Mouse (Mus musculus): ENCODE results near the gene Epb41l4b. TPM values are rescaled to one million over a fixed set of nuclear protein-coding genes. Genes with fewer than 3 reads are reported as not detected.

Gene Epb41l4b
- polyA plus RNA-seq, 1 experiment from 2014 or later: 0.74 TPM

GRCm38 (mm10) chr4:56965586-56966179 lies 177.6 kb downstream of the Epb41l4b start:
- 84% methylated on average over 7 of the region's 7 CpGs for WGBS
- H3K9me3 ChIP-seq (replicated peaks; ENCODE audit: control insufficient read depth, low read length): no peaks in the 10 kb centered on the region

GRCm38 (mm10) chr4:56963687-56964086 lies 179.6 kb downstream of the Epb41l4b start:
- H3K9me3 ChIP-seq (replicated peaks; ENCODE audit: control insufficient read depth, low read length): no peaks in the 10 kb centered on the region
- 93% methylated on average over 6 of the region's 6 CpGs for WGBS
- H3K36me3 ChIP-seq (ENCODE audit: control insufficient read depth, insufficient read depth, low read length): peaks cover 13% of the 10 kb centered on the region

More at GRCm38 (mm10) chr4:56965586-56966179, 177.6 kb downstream of the Epb41l4b start:
- Histone ChIP-seq H3K27me3 (replicated peaks; ENCODE audit: control insufficient read depth, insufficient read depth, low read length) (no peaks in the 10 kb centered on the region), H3K4me2 (ENCODE audit: low read length) (no peak overlapping the region), H3K9ac (ENCODE audit: low read length) (no peak overlapping the region), H3K4me1 (ENCODE audit: control insufficient read depth, insufficient read depth, low read length) (no peaks in the 10 kb centered on the region), H3K36me3 (ENCODE audit: control insufficient read depth, insufficient read depth, low read length) (peaks cover 14% of the 10 kb centered on the region), H3K27ac (ENCODE audit: low read depth, low read length) (no peak overlapping the region), H3K4me3 (ENCODE audit: low read depth, low read length) (no peak overlapping the region)
- DNase-seq (ENCODE audit: low spot score) (no peak), ATAC-seq (no peak)

GRCm38 (mm10) chr4:56961320-56961925 lies 181.8 kb downstream of the Epb41l4b start:
- H3K4me1 ChIP-seq (ENCODE audit: control insufficient read depth, insufficient read depth, low read length): no peaks in the 10 kb centered on the region
- no peak overlapping the region for H3K27ac ChIP-seq (ENCODE audit: low read depth, low read length)
- peaks cover 13% of the 10 kb centered on the region for H3K36me3 ChIP-seq (ENCODE audit: control insufficient read depth, insufficient read depth, low read length)
- H3K9ac ChIP-seq (ENCODE audit: low read length): no peak overlapping the region
- no peak overlapping the region for H3K4me2 ChIP-seq (ENCODE audit: low read length)
- 84% methylated on average over 12 of the region's 12 CpGs for WGBS
- no peaks in the 10 kb centered on the region for H3K9me3 ChIP-seq (replicated peaks; ENCODE audit: control insufficient read depth, low read length)
- no peak for ATAC-seq
- H3K4me3 ChIP-seq (ENCODE audit: low read depth, low read length): no peak overlapping the region
- no peaks in the 10 kb centered on the region for H3K27me3 ChIP-seq (replicated peaks; ENCODE audit: control insufficient read depth, insufficient read depth, low read length)
- DNase-seq (ENCODE audit: low spot score): no peak

More at GRCm38 (mm10) chr4:56963687-56964086, 179.6 kb downstream of the Epb41l4b start:
- no peak overlapping the region for H3K9ac ChIP-seq (ENCODE audit: low read length)
- DNase-seq (ENCODE audit: low spot score) (no peak), ATAC-seq (no peak)
- no peak overlapping the region for H3K4me2 ChIP-seq (ENCODE audit: low read length)
- no peaks in the 10 kb centered on the region for H3K4me1 ChIP-seq (ENCODE audit: control insufficient read depth, insufficient read depth, low read length)
- H3K4me3 ChIP-seq (ENCODE audit: low read depth, low read length): no peak overlapping the region
- H3K27ac ChIP-seq (ENCODE audit: low read depth, low read length): no peak overlapping the region
- H3K27me3 ChIP-seq (replicated peaks; ENCODE audit: control insufficient read depth, insufficient read depth, low read length): no peaks in the 10 kb centered on the region

- Histone ChIP-seq H3K4me2 (ENCODE audit: low read length) (no peak overlapping the region), H3K9ac (ENCODE audit: low read length) (no peak overlapping the region), H3K9me3 (replicated peaks; ENCODE audit: control insufficient read depth, low read length) (no peaks in the 10 kb centered on the region), H3K4me1 (ENCODE audit: control insufficient read depth, insufficient read depth, low read length) (no peaks in the 10 kb centered on the region), H3K27me3 (replicated peaks; ENCODE audit: control insufficient read depth, insufficient read depth, low read length) (no peaks in the 10 kb centered on the region), H3K27ac (ENCODE audit: low read depth, low read length) (no peak overlapping the region), H3K4me3 (ENCODE audit: low read depth, low read length) (no peak overlapping the region), H3K36me3 (ENCODE audit: control insufficient read depth, insufficient read depth, low read length) (peaks cover 3% of the 10 kb centered on the region)
- WGBS: 70% methylated on average over 9 of the region's 9 CpGs
- no peak for ATAC-seq
- DNase-seq (ENCODE audit: low spot score): no peak
Observed at GRCm38 (mm10) chr4:56957518-56957917, 185.7 kb downstream of the Epb41l4b start.

- Histone ChIP-seq H3K4me3 (ENCODE audit: low read depth, low read length) (no peak overlapping the region), H3K9me3 (replicated peaks; ENCODE audit: control insufficient read depth, low read length) (no peaks in the 10 kb centered on the region), H3K36me3 (ENCODE audit: control insufficient read depth, insufficient read depth, low read length) (no peaks in the 10 kb centered on the region), H3K4me1 (ENCODE audit: control insufficient read depth, insufficient read depth, low read length) (no peaks in the 10 kb centered on the region), H3K27me3 (replicated peaks; ENCODE audit: control insufficient read depth, insufficient read depth, low read length) (no peaks in the 10 kb centered on the region), H3K4me2 (ENCODE audit: low read length) (no peak overlapping the region), H3K27ac (ENCODE audit: low read depth, low read length) (no peak overlapping the region), H3K9ac (ENCODE audit: low read length) (no peak overlapping the region)
- WGBS: 61% methylated on average over 6 of the region's 6 CpGs
- no peak for DNase-seq (ENCODE audit: low spot score)
- no peak for ATAC-seq
Observed at GRCm38 (mm10) chr4:56953235-56953634, 190.0 kb downstream of the Epb41l4b start.

- no peak overlapping the region for H3K27ac ChIP-seq (ENCODE audit: low read depth, low read length)
- no peak overlapping the region for H3K4me2 ChIP-seq (ENCODE audit: low read length)
- DNase-seq (ENCODE audit: low spot score) (no peak), ATAC-seq (no peak)
- no peaks in the 10 kb centered on the region for H3K9me3 ChIP-seq (replicated peaks; ENCODE audit: control insufficient read depth, low read length)
- H3K4me1 ChIP-seq (ENCODE audit: control insufficient read depth, insufficient read depth, low read length): no peaks in the 10 kb centered on the region
- 86% methylated on average over 3 of the region's 3 CpGs for WGBS
- no peak overlapping the region for H3K9ac ChIP-seq (ENCODE audit: low read length)
- no peaks in the 10 kb centered on the region for H3K36me3 ChIP-seq (ENCODE audit: control insufficient read depth, insufficient read depth, low read length)
- no peak overlapping the region for H3K4me3 ChIP-seq (ENCODE audit: low read depth, low read length)
- H3K27me3 ChIP-seq (replicated peaks; ENCODE audit: control insufficient read depth, insufficient read depth, low read length): no peaks in the 10 kb centered on the region
Observed at GRCm38 (mm10) chr4:56951701-56952100, 191.5 kb downstream of the Epb41l4b start.

GRCm38 (mm10) chr4:56949494-56949893 lies 193.7 kb downstream of the Epb41l4b start:
- Histone ChIP-seq H3K4me1 (ENCODE audit: control insufficient read depth, insufficient read depth, low read length) (peaks cover 6% of the 10 kb centered on the region; the same call in 1 of the 2 replicates), H3K9me3 (replicated peaks; ENCODE audit: control insufficient read depth, low read length) (no peaks in the 10 kb centered on the region), H3K4me3 (ENCODE audit: low read depth, low read length) (no peak overlapping the region), H3K36me3 (ENCODE audit: control insufficient read depth, insufficient read depth, low read length) (no peaks in the 10 kb centered on the region), H3K27ac (ENCODE audit: low read depth, low read length) (no peak overlapping the region), H3K9ac (ENCODE audit: low read length) (no peak overlapping the region), H3K27me3 (replicated peaks; ENCODE audit: control insufficient read depth, insufficient read depth, low read length) (no peaks in the 10 kb centered on the region), H3K4me2 (ENCODE audit: low read length) (no peak overlapping the region)
- DNase-seq (ENCODE audit: low spot score) (no peak), ATAC-seq (no peak)
- WGBS: 68% methylated on average over 6 of the region's 6 CpGs

- Histone ChIP-seq H3K4me3 (ENCODE audit: low read depth, low read length) (peak within 1 kb of the TSS; percentile 88), H3K36me3 (ENCODE audit: control insufficient read depth, insufficient read depth, low read length) (no peaks in the 10 kb centered on the region), H3K4me1 (ENCODE audit: control insufficient read depth, insufficient read depth, low read length) (peaks cover 6% of the 10 kb centered on the region; the same call in 1 of the 2 replicates), H3K9me3 (replicated peaks; ENCODE audit: control insufficient read depth, low read length) (no peaks in the 10 kb centered on the region), H3K27me3 (replicated peaks; ENCODE audit: control insufficient read depth, insufficient read depth, low read length) (no peaks in the 10 kb centered on the region), H3K4me2 (ENCODE audit: low read length) (peak within 1 kb of the TSS; percentile 94), H3K9ac (ENCODE audit: low read length) (peak within 1 kb of the TSS; percentile 86), H3K27ac (ENCODE audit: low read depth, low read length) (peak within 1 kb of the TSS; percentile 84)
- ATAC-seq: peak; percentile 98
- peak; percentile 97 for DNase-seq (ENCODE audit: low spot score)
- WGBS: under 1% methylated on average over 102 of the region's 107 CpGs
Observed at GRCm38 (mm10) chr4:56946641-56947640, 196.3 kb downstream of the Epb41l4b start, which contains the start of gene Tmem245. Gene Tmem245 (minus strand): TSS chr4:56947437.
